Mouse (Mus musculus) duodenum, adult 2 months (tissue): ENCODE measurements around the gene Zfp992. TPM values are rescaled to one million over a fixed set of nuclear protein-coding genes. Genes with fewer than 3 reads are reported as not detected.

Source experiments
- polyA plus RNA-seq: library from polyadenylated mRNA; depleted of rRNA; stranded (reverse); fragments of >200 nt; gene quantifications from 2 replicates; pipeline ENCODE4 v1.2.3, GENCODE M21; 2012; ENCODE audit warnings: low replicate concordance; rRNA removed

Zfp992 gene
- polyA plus RNA-seq = 0.01 TPM in 1 of 2 replicates, not detected in the other

DNA sequence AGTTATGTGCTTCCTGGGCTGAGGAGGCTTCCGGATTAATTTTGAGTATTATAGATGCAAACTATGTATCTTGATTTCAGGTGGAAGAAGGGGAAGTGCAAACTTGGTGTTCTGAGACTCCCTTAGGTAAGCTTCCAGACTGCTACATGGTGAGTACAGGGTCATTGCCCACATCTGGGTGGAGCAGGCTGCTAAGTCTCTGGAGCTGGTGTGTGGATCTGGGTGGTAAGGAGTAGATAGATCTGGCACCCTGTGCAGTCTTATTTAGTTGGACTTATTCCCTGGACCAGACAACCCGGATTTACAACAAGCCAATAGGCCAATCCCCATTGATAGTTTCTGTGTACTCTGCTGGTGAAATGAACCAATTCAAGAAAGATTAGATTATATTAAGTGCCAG is at the start of gene Zfp992:
Zfp992 (plus strand) TSS at position 74 of the 400 bp plus-strand sequence.

GRCm38 (mm10) chr4:146501727-146502126 is 52.9 kb downstream of the Zfp992 start, which contains the start of gene Zfp981:
TSS of gene Zfp981 (plus strand) at chr4:146502027.

Other genes with a start within 250 kb of the Zfp992 start
- not detected in 2 replicates for gene Zfp981, start 53.0 kb downstream of the Zfp992 start, polyA plus RNA-seq
- not detected in 2 replicates for gene Zfp993, start 161.9 kb downstream of the Zfp992 start, polyA plus RNA-seq